Mouse (Mus musculus) midbrain, embryonic 11.5 days (tissue): ENCODE data around the gene Galnt7. TPM values are rescaled to one million over a fixed set of nuclear protein-coding genes. Genes with fewer than 3 reads are reported as not detected.

Source experiments
- polyA plus RNA-seq: library from polyadenylated mRNA; unstranded; fragments of >200 nt; fragmentation: Nextera tagmentation; extraction: Ambion mirVana; gene quantifications from 2 replicates; pipeline ENCODE4 v1.2.1, GENCODE M21; 2014

Galnt7 gene
- polyA plus RNA-seq, 1 experiment from 2014 or later = 16.9 TPM

Other genes with a start within 250 kb of the Galnt7 start
- 0.27 TPM in 1 of 2 replicates, not detected in the other for gene Scrg1, start 197.1 kb downstream of the Galnt7 start, polyA plus RNA-seq
- 119 and 123 TPM in 2 replicates for gene Sap30, start 165.2 kb downstream of the Galnt7 start, polyA plus RNA-seq
- 628 and 641 TPM in 2 replicates for gene Hmgb2, start 141.1 kb downstream of the Galnt7 start, polyA plus RNA-seq